Mouse (Mus musculus) mouse embryonic stem cell (cell line): ENCODE results near the gene Nfam1.

Experiments used
- in situ Hi-C, 2 experiments: fragments of 300-500 bp; cut with MboI; formaldehyde crosslinking; loops; 1 replicate in 1 of 2; 3 replicates in 1 of 2; pipeline ENCODE4 v1.14.3; 2019 to 2020; ENCODE audit warnings: low sequenced_read_pairs in 2 of 2, low pct_unique_long_range_greater_than_20kb in 1 of 2, mixed read lengths in 1 of 2; ENCODE audit not compliant: unreplicated experiment in 1 of 2

Gene Nfam1

GRCm38 (mm10) chr15:82950246-82950645 lies 82.9 kb downstream of the Nfam1 start:
- in situ Hi-C loops, result no loop called here

DNA sequence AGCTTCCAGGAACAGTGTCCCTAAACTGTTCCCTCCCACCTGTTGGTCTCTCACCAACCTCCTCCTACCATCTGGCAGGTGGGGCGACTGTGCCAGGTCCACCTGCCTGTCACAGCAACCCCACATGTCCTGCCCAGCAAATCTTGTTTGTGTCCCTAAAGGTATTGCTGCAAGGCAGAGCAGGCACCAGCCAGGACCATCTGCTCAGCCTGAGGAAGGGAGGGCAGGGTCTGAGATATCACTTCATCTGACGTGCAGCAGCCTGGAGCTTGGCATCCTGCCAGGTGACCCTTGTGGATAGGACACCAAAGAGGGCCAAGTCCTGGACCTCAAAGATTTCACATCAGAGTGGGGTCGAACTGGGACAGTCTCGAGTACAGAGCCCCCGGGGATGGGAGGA lies 85.7 kb downstream of the Nfam1 start:
- in situ Hi-C loops, result no loop called here

DNA sequence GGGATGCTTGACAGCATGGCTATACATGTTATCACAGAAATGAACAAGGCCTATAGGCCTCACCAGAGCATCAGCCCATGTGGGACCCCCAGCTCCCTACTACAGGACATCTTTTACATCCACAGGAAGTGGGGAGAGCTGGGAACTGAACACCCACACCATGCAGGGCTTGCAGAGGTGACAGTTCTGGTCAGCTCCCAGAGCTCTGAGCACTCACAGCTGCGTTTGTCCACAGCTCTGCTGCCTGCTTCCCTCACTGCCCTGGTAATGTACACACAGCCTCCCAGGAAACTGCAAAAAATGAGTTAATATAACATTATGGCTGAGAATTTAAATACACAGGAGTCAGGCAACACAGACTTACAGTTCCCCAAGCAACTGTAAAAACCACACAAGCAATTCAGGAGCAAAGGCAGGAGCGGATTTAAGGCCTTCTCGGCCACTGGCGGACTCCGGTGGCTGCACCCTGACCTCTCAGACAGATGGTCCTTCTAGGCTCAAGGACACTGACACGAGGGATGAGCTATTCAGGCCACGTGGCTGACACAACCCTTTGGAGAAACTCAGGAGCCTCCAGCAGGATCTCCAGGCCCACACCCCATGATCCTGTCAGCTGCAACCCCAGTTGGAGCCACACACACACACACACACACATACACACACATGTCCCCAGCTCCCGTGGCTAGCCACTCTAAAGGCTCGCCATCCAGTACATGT lies 88.5 kb downstream of the Nfam1 start:
- in situ Hi-C loops, result no loop called here
